Mouse (Mus musculus) megakaryocyte, embryonic 14.5 days (primary cell): ENCODE data around the gene Rpl37.

ENCODE experiments used
- FLI1 ChIP-seq: IDR thresholded peaks from 2 replicates; pipeline ENCODE4 v1.6.1; 2012; ENCODE audit warnings: low read length, inconsistent platforms, mixed read lengths
- GATA1 ChIP-seq: IDR thresholded peaks from 3 replicates; pipeline ENCODE4 v1.6.1; 2012; ENCODE audit warnings: mixed read lengths, low read length, inconsistent platforms, borderline replicate concordance

GRCm38 (mm10) chr15:5128176-5128940, 11.9 kb downstream of the Rpl37 start:
- TF ChIP-seq GATA1 (no peak), FLI1 (no peak)
